Mouse (Mus musculus): ENCODE data around the gene Kalrn. TPM values are rescaled to one million over a fixed set of nuclear protein-coding genes. Genes with fewer than 3 reads are reported as not detected.

The Kalrn gene
- total and polyA plus RNA-seq, 2 experiments from 2014 or later = 23.6 to 148 TPM

DNA sequence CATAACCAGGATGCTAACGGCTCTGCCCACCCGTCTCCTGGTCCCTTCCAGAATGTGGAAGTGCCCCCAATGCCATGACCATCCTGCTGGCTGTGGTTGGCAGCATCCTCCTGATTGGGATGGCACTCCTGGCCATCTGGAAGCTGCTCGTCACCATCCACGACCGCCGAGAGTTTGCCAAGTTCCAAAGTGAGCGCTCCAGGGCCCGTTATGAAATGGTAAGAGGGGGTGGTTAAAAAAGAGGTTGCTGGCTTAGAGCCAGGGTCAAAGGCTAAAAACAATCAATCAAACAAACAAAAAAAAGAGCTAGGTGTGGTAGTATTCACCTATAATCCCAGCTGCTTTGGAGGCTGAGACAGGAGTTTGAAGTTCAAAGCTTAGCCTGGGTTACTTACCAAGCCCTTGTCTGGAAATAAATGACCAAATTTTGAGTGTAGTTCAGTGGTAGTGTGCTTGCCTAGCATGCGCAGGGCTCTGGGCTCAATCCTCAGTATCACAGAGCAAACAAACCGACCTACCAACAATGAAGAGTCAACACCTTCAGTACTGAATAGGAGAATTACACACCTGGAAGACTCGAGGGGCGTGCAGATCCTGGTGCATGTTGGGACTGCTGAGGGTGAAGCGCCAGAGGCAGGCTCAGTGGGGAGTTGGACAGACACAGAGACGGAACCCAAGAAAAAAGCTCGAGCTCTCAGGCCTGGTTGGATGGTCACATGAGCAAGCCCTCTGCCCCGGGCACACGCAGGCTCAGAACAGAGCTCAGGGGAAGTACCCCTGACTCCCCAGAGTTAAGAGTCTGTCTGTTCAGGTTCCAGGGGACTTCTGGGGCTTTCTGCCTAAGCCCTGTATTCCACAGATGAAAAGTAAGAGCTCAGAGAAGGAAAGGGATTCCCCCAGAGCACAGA is 625.4 kb downstream of the Kalrn start:
- WGBS = 73% methylated on average over 17 of the region's 17 CpGs
- ATAC-seq (no peak), DNase-seq (no peak)
- H3K9me3 ChIP-seq (ENCODE audit: low read length) = no peaks in the 10 kb centered on the region
- no peak overlapping the region for H3K4me2 ChIP-seq (ENCODE audit: low read depth)
- TF ChIP-seq CTCF (IDR thresholded peaks at IDR 0.05; ENCODE audit: low read depth) = no peak
- no peak overlapping the region for H3K9ac ChIP-seq
- H3K27me3 ChIP-seq (ENCODE audit: insufficient read depth, low read length) = no peaks in the 10 kb centered on the region
- peaks cover 1% of the 10 kb centered on the region; the same call in 1 of the 2 replicates for H3K36me3 ChIP-seq (ENCODE audit: insufficient read depth)
- no peaks in the 10 kb centered on the region; the same call in 1 of the 2 replicates for H3K4me1 ChIP-seq (ENCODE audit: insufficient read depth)
- H3K27ac ChIP-seq (ENCODE audit: low read depth, low read length) = no peak overlapping the region
- H3K4me3 ChIP-seq (ENCODE audit: low read depth, low read length) = no peak overlapping the region

DNA sequence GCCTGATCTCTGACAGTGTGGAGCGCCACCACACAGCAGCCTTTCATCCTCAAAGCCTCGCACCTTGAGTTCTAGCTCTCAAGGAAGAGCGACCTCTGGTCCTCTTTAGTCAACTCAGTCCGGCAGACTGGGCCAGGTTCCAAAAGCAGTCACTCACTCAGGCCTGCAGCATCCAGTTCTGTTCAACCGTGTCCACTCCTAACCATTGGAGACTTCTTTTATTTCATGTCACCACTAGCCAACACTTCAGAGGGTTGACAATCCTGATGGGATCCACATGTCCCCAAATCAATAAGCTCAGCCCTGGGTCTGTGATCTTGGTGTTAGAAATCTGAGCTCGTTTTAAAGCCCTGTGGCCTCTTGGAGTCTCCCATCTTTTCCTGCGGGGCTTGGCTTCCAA is 627.3 kb downstream of the Kalrn start:
- 75% methylated on average over 7 of the region's 7 CpGs for WGBS
- Histone ChIP-seq H3K4me3 (ENCODE audit: low read depth, low read length) (no peak overlapping the region), H3K27ac (ENCODE audit: low read depth, low read length) (no peak overlapping the region), H3K36me3 (ENCODE audit: insufficient read depth) (no peaks in the 10 kb centered on the region), H3K4me2 (ENCODE audit: low read depth) (no peak overlapping the region), H3K9ac (no peak overlapping the region), H3K4me1 (ENCODE audit: insufficient read depth) (no peaks in the 10 kb centered on the region; the same call in 1 of the 2 replicates), H3K9me3 (ENCODE audit: low read length) (no peaks in the 10 kb centered on the region), H3K27me3 (ENCODE audit: insufficient read depth, low read length) (no peaks in the 10 kb centered on the region)
- DNase-seq (no peak), ATAC-seq (no peak)
- TF ChIP-seq CTCF (IDR thresholded peaks at IDR 0.05; ENCODE audit: low read depth) = no peak

DNA sequence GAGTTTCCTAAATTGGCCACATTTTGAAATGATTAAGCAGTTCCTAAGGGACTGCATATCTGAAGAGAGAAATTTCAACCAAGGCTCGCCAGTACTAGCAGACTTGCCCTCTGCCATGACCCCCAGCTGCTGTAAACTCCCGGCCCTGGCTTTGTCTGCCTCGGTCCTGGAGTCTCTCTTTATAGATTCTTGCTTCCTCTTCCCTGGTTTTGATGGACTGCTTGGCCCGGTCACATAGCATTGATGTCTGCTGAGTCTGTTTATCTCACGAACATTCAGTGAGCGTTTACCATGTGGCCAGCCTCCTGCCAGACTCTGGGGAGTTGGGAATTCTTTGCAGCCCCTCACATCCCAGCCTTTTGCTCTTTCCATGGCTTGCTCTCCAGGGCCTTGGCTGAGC is 628.6 kb downstream of the Kalrn start:
- Histone ChIP-seq H3K4me2 (ENCODE audit: low read depth) (no peak overlapping the region), H3K9me3 (ENCODE audit: low read length) (no peaks in the 10 kb centered on the region), H3K9ac (no peak overlapping the region), H3K27ac (ENCODE audit: low read depth, low read length) (no peak overlapping the region), H3K36me3 (ENCODE audit: insufficient read depth) (no peaks in the 10 kb centered on the region), H3K27me3 (ENCODE audit: insufficient read depth, low read length) (no peaks in the 10 kb centered on the region), H3K4me1 (ENCODE audit: insufficient read depth) (no peaks in the 10 kb centered on the region; the same call in 1 of the 2 replicates), H3K4me3 (ENCODE audit: low read depth, low read length) (no peak overlapping the region)
- DNase-seq = no peak
- TF ChIP-seq CTCF (IDR thresholded peaks at IDR 0.05; ENCODE audit: low read depth) = no peak
- 57% methylated on average over 6 of the region's 6 CpGs for WGBS
- no peak for ATAC-seq

DNA sequence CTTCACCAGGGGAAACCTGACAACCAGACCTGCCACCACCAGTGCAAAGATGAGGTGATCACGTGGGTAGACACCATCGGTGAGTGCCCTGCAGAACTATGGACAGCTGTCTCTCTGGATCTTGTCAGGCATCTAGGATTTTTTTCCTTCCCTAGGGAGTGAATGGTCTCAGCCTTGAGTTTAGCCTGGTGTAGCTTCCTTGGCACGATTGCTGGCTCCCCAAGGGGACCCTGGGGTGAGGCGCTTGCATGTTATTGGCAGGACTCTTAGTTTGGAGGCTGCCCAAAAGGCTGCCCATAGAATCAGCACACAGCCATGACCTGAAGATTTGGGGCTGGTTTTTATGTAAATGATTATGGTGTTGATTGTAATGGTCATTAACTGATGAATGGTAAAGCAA is 629.2 kb downstream of the Kalrn start:
- no peak overlapping the region for H3K27ac ChIP-seq (ENCODE audit: low read depth, low read length)
- DNase-seq = no peak
- 67% methylated on average over 4 of the region's 4 CpGs for WGBS

DNA sequence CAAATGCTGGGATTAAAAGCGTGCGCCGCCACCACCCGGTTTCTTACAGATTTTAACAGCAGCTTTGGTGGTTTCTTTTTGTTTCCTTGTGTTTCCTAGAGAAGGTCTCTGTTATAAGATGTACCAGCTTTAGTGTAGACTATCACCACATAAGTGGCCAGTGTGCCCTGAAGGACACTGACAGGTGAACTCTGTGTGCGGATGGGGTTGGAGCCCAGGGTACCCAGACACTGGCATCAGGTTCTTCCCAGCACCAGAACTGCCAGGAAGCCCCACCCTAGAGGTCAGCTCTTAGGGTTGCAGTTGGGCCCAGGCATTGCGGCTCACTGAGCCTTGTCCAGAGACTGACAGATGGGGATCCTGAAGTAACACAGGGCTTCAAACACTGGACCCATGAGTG is 629.9 kb downstream of the Kalrn start:
- Histone ChIP-seq H3K4me3 (ENCODE audit: low read depth, low read length) (no peak overlapping the region), H3K27me3 (ENCODE audit: insufficient read depth, low read length) (no peaks in the 10 kb centered on the region), H3K9me3 (ENCODE audit: low read length) (no peaks in the 10 kb centered on the region), H3K36me3 (ENCODE audit: insufficient read depth) (no peaks in the 10 kb centered on the region), H3K27ac (ENCODE audit: low read depth, low read length) (no peak overlapping the region), H3K4me2 (ENCODE audit: low read depth) (no peak overlapping the region), H3K9ac (no peak overlapping the region), H3K4me1 (ENCODE audit: insufficient read depth) (no peaks in the 10 kb centered on the region; the same call in 1 of the 2 replicates)
- no peak for TF ChIP-seq CTCF (IDR thresholded peaks at IDR 0.05; ENCODE audit: low read depth)
- ATAC-seq (no peak), DNase-seq (no peak)
- 98% methylated on average over 6 of the region's 6 CpGs for WGBS

More for the DNA sequence above, 629.2 kb downstream of the Kalrn start:
- H3K4me3 ChIP-seq (ENCODE audit: low read depth, low read length) = no peak overlapping the region
- no peaks in the 10 kb centered on the region; the same call in 1 of the 2 replicates for H3K4me1 ChIP-seq (ENCODE audit: insufficient read depth)
- H3K27me3 ChIP-seq (ENCODE audit: insufficient read depth, low read length) = no peaks in the 10 kb centered on the region
- ATAC-seq = no peak
- no peak for TF ChIP-seq CTCF (IDR thresholded peaks at IDR 0.05; ENCODE audit: low read depth)
- H3K36me3 ChIP-seq (ENCODE audit: insufficient read depth) = no peaks in the 10 kb centered on the region
- no peaks in the 10 kb centered on the region for H3K9me3 ChIP-seq (ENCODE audit: low read length)
- H3K9ac ChIP-seq = no peak overlapping the region
- no peak overlapping the region for H3K4me2 ChIP-seq (ENCODE audit: low read depth)

DNA sequence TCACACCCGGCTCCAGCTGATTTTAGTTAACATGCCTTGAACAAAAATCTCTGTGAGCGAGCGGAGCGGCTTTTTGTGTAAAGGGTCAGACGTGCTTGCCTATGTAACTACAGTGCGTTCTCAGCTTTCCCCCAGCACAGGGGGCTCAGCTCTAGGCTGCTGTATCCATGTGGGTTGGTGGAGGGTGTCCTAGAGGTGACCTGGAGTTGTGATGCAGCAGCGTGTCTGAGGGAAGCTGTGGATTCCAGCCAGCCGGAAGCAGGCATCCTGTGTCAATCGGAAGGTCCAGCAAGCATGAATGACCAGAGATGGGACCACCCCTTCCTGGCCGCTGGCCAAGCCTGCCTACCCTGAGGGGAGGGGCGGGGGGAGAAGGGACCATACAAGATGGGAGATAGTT is 631.0 kb downstream of the Kalrn start:
- Histone ChIP-seq H3K27ac (ENCODE audit: low read depth, low read length) (no peak overlapping the region), H3K9me3 (ENCODE audit: low read length) (no peaks in the 10 kb centered on the region), H3K36me3 (ENCODE audit: insufficient read depth) (no peaks in the 10 kb centered on the region), H3K4me2 (ENCODE audit: low read depth) (no peak overlapping the region), H3K4me3 (ENCODE audit: low read depth, low read length) (no peak overlapping the region), H3K4me1 (ENCODE audit: insufficient read depth) (no peaks in the 10 kb centered on the region; the same call in 1 of the 2 replicates), H3K27me3 (ENCODE audit: insufficient read depth, low read length) (no peaks in the 10 kb centered on the region), H3K9ac (no peak overlapping the region)
- TF ChIP-seq CTCF (IDR thresholded peaks at IDR 0.05; ENCODE audit: low read depth) = no peak
- DNase-seq = no peak
- ATAC-seq = no peak
- 59% methylated on average over 11 of the region's 11 CpGs for WGBS

DNA sequence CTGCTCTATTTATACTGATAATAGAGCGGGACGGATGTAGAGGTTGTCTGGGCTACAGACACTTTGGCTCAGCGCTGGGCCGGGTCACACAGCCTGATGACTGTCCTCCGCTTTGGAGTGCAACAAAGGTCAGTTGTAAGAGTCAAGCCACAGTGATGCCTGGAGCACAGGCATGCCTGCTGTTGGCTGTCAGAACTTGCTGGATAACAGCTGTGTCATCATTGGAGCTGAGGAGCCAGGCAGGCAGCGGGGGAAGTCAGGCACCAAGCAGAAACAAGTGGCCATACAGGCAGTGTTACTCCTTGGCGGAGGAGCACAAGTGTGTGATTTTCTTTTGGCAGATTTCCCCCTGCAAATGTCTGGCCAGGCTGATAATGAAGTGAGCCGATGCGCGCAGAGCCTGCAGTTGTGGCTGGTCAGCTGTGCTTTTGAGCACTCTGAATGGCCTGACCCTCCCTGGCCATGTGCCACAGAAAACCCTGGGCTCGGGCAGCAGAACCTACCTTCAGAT is 632.0 kb downstream of the Kalrn start:
- Histone ChIP-seq H3K4me1 (ENCODE audit: insufficient read depth) (no peaks in the 10 kb centered on the region; the same call in 1 of the 2 replicates), H3K27me3 (ENCODE audit: insufficient read depth, low read length) (no peaks in the 10 kb centered on the region), H3K4me3 (ENCODE audit: low read depth, low read length) (no peak overlapping the region), H3K4me2 (ENCODE audit: low read depth) (no peak overlapping the region), H3K9ac (no peak overlapping the region), H3K27ac (ENCODE audit: low read depth, low read length) (no peak overlapping the region), H3K9me3 (ENCODE audit: low read length) (no peaks in the 10 kb centered on the region), H3K36me3 (ENCODE audit: insufficient read depth) (no peaks in the 10 kb centered on the region)
- ATAC-seq (peak; percentile 65), DNase-seq (peak; percentile 52)
- 40% methylated on average over 11 of the region's 11 CpGs for WGBS
- no peak for TF ChIP-seq CTCF (IDR thresholded peaks at IDR 0.05; ENCODE audit: low read depth)
